Mouse (Mus musculus) cerebellum, postnatal 10 days (tissue): ENCODE results near the gene Shb.
"Not testable (repeated sequence)": the region's sequence is repeated elsewhere in the genome, so short reads cannot be mapped to it uniquely, and the experiment has no call there.

ENCODE experiments used
- DNase-seq, 2 experiments: peaks; one replicate each; pipeline ENCODE4 v3.0.0; 2021; ENCODE audit warnings: mixed read lengths in 2 of 2

Gene Shb

DNA sequence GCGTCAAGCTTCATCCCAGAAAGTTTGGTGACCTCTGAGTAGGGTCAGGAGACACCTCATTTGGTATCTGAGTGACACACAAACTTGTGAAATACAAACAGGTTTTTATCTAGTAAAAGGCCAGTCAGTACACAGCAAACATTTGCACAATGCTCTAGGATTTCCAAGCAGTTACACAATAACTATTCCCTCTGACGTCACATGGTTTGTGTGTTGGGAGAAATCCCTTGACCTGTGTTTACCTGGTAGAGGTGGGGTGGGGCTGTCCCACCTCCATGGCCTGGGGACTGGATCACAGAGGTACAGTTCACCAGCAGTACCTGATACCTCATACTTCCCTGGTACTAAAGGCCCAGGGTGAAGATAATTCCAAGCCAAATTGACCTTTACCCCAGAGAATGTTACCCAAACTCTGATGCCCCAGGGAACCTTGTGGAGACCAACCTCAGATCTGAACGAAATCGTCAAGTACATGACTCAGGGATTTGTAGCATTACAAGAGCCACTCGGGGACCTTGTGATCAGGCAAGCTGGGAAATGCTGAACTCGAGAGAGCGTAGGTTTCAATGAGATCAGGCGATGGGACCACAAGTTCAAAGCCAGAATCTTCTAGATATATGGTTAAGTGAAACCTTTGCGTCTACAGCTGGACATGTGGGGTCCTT is 118.5 kb downstream of the Shb start:
- no peak for DNase-seq

DNA sequence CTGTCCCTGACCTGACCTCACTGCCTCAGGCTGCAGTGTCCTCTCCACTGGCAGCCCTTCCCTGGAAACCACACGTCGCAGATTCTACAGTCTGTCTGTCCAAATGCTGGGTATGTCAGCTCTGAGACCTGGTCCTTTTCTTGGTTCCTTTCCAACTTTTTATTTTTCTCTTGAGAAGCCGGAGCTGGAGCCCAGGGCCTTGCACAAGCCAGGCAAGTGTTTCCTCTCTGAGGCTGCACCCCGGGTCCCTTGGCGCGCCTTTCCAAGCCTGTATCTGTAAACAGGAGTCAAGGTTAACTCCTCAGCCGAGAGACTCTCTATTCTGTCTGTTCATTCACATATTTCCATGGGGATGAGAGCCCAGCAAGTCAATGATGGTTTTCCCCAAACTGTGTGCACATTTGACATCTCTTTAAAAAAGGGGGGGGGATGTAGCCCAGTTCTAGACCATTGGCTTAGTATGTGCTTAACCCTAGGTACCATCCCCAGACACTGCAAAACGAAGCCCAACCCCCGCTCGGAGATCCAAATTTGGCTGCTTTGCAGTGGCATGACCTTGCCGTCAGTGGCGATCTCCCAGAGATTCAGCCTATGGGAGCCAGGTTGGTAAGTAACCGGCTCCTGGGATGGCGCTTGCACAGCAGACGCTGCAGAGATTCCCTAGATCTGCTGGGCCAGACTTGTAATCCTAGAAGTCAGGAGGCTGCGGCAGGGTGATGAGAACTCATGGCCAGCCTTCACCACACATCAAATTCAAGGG is 119.7 kb downstream of the Shb start:
- DNase-seq: peak in 1 of 2 experiments; percentile 18

DNA sequence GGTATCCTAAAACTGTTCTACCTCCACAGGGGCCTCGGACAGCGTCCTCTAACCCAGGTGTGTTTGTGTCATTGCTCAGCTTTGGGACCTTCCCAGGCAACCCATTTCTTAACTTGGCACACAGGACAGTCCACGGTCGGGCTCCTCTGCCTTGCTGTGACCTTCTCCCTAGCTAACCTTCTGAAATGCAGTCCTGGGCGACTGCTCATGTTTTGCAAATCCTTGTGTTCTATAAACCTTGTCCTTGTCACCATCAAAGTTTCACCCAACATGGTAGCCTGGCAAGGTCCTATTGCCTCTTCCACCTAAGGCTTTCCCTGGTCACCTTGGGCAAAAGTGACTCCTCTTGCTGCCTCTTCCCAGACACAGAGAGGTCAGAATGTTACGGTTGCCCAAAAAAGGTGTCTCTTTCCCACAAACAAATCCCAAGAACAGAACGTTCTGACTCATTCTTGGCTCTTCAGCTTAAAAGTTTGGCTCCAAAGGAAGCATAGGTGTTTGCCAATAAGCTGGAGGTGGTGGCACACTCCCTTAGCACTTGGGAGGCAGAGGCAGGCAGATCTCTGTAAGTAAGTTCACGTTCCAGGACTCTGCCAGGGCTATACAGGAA is 121.0 kb downstream of the Shb start:
- no peak for DNase-seq

DNA sequence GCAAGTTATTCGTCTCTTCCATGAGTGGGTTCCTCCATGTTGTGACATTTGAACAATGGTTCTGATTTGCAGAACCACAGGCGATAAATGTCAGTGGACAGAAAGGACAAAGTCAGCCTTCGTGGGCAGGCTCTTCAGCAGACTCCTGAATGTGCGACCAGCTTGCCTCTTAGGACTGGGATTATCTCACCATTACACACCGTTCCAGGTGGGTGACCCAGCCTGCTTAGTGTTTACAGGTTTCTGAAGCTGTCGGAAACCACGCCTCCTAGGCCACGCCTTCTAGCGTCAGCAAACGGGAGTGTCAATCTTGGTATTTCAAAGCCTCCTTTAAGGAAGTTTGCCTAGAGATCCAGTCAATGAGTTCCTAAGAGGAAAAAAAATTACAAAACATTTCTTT is 123.0 kb downstream of the Shb start:
- DNase-seq: peak; percentile 68 to 71

DNA sequence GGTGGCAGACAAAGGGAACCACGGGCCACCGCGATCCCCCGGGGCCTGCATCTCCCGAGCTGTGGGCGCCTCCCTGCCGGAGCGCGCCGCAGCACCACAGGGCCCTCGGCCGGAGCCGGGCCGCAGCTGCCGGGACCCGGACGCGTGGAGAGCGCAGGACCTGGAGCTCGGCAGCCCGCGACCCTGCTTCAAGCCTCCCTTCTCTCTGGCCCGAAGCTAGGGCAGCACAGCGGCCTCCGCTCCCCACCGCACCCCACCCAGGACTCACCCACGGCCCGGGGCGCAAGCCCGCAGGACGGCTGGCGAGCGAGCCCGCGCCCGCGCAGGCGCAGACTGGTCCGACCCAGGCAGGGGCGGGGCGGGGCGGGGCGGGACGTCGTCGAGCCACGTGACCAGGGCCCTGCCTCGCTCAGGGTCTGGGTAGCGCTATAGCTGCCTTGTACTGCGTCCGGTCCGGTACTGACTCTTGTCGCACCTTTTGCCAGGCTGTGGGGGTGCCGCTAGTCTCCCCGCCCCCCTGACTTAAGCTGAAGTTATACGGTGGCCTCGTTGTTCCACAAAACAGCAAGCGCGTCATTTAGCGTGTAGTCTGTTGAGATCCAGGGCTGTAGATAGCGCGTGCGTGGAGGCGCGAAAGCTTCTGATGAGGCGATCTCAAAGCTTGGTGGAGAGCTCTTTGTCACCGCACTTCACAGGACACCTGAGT is 123.7 kb downstream of the Shb start, which contains the start of gene Slc25a51:
TSS of gene Slc25a51 (minus strand) at position 340 of the 706 bp plus-strand sequence.
- peak; percentile 89 to 92 for DNase-seq

DNA sequence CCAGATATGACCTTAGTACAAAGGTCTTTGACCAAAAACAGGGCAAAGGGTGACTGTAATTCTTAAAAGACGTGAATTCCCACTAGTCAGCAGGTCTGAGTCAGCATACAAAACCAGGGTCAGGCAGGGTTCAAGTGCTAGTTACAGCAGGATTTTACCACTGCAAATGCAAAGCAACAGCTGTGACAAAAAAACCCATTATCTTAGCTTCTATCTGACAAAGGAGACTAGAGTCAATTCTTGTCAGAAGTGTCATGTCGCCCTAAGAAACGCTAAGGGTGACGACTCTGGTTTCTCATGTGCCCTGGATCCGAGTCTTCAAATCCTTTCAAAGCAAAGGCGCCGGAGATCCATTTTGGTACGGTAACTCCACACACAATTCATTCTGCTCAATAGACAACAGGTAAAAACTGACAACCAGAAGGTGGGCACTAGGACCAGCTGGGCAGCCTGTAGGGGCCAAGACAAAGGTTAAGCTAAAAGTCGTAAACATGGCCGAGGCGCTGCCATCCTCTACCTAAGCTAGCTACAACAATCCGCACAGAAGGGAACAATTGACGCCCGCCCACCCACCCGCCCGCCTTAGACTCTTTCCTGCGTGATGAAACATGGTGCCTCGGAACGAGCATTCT is 124.5 kb downstream of the Shb start:
- no peak for DNase-seq

DNA sequence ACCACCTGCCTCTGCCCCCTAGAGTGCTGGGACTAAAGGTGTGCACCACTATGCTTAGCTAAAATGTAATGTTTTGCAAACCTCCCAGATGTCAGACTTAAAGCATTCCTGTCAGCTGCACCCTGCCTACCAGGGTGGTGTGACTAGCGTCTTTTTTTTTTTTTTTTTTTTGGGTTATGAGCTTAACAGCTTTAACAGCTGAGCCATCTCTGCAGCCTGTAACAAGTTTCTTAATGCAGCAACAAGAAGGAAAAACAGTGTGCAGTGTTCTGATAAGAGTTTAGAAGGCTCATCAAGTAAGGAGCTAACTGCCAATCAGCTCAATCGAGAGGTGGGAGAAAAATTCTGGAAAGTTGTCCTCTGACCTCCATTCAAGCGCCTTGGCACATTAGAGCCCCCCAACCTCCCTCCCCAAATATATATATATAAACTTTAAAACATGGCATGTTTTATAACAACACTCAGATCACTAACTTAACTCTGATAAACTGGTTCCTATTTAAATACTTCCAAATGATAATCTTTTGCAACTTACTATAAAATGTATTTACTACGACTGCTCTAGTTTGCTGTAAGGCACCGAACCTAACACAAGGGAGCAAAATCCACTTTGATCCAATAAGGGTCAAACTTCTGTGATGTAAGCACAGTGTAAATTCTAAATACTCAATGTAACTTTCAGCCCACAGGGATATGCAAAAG is 125.1 kb downstream of the Shb start:
- DNase-seq: no peak

DNA sequence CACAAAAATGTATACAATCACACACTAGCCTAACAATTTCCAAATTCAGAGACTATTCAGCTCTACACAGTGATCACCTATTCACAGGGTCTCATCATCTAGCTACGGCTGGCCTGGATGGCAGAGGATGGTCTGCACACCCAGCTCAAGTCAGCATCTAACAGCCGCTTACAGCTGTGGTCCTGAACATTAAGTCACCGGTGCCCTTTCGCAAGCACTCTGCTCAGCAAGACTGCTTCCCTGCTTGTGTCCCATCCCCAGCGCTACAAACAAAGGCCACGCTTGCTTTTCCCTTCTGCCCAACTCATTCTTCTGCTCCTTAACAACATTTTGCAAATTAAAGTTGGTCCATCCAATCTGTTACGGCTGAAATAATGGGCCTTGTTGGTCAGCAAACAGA is 125.9 kb downstream of the Shb start:
- DNase-seq: no peak

DNA sequence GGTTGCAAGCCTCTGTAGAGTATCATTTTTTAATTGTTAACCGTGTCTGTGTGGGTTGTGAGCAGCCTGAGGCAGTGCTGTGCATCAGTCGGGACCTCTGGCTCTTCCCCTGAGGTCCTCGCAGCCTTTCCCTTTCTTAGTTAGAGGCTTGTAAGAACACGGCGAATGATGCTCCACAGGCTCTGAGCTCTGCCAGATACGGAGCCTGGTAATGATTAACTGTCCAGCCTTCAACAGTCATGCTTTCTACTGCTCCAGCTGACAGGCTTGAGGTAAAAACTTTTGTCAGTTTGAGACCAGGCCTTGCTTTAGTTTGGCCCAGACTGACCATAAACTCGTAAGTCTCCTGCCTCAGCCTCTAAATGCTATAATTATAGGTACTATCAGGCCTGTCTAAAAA is 127.0 kb downstream of the Shb start:
- no peak for DNase-seq

DNA sequence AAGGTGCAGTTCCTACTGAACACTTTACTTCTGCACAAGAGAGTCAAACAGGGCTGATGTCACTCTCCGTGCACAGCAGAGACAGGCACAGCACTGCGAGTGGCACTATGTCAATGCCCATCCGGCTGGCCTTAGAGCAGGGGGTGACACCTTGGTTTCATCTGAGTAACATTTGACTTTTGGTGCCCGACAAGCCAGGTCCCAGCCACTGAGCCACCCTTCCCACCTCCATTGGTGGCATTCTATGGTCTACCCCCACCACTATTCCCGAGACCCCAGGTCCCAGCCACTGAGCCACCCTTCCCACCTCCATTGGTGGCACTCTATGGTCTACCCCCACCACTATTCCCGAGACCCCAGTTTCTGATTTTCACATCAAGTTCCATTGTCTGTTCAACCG is 128.2 kb downstream of the Shb start:
- DNase-seq: no peak

DNA sequence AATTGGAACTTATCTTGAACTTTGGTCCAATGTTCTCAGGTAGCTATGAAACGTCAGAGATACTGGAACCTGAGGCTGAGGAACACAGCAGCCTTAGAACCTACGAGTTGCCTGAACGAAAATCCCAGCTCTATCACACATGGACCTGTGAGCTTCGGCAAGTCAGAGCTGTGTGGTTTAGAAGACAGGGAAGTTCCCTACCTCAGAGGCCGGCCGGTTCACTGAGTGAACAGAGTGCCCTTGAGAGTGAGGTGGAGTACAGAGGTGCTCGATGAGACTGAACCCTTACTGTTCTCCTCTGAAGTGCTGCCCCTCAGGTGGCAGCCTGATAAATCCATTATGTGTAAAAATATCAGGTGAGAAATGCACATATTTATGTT is 128.8 kb downstream of the Shb start:
- DNase-seq: no peak

DNA sequence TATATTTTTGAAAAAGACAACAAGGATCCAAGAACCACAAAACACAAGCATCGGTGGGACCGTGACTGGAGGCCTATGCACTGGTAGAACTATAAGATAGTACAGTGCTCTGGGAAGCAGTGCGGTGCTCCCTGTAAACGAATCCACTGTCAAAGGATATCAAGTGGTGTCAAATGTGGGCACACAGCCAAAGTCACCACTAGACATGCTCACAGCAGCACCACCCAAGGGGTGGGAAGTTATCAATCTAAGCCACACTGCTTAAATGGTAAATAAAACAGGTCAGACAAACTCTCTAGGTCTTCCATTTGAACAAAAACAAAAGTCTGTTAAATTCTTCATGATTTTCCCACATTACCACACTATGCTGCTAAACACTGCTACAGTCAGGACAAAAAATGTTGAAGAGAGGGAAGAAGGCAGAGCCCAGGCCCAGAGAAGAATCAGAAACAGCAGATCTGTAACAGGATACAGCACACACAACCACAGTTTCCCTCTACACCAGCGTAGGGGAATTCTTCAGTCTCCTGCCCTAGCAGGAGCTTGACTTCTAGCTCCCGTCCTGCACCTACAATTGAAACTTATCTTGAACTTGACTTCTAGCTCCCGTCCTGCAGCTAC is 129.3 kb downstream of the Shb start:
- no peak for DNase-seq

DNA sequence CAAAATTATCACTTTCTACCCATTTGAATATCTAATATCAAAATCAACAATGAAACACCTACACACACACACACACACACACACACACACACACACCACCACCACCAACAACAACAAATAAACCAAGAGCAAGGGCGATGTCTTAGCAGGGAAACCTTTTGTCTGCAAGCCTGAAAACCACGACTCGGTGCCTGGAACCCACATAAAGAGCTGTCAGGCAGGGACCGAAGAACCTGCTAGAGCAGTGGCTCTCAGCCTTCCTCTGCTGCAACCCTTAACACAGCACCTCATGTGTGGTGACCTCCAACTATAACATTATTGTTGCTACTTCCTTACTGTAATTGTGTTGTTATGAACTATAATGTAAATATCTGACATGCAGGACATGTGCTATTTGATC is 130.0 kb downstream of the Shb start:
- DNase-seq: no peak

DNA sequence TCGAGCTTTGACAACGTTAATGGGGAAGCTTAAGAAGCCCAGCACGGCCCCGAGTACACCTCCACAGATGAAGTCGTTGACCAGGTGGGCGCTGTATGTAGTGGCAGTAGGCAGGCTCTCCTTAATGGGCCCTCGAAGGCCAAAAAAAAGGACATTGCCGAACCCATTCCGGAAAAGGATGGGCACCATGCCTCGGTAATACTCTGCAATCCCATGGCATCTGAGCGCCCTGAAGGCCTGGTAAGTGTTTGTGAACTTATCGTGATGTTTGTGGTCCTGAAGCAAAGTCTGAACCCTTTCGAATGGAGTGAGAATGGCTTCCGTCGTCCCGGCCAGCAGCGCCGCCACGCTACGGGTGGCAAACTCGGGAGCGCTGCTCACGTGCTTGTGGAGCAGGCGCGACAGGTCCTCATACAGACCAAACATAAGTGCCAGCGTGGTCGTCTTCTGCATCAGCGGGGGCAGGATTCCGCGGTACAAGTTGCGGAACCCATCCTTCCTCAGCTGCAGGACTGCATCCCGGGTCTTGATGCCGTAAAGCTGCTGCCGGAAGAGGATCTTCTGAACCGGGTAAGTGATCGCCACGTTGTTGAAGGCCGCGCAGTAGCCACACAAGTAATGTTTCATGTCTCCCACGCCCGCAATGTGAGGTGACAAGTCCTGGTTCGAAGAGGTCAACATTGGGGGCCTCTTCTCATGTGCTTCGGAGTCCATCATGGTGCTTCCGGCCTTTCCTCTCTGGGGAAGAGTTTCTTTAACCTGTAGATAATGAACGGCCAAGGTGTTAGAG is 132.7 kb downstream of the Shb start:
- DNase-seq: no peak

DNA sequence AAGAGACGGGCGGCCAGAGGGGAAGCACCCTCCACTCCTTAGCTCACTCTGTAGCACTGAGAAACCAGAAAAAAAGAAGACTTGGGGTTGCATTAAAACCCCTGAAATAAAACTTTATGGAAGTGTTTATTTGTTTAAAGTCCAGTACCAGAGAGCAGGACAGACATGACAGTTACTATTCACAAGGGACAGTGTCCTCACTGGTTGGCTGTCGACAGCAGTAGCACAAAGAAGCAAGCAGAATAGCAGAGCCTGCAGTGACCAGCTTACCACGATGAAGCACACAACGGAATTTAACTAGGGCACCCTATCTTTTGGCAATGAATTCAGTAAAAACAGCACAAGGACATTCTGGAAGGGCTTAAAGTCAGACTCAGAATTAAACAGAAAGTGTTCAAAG is 134.0 kb downstream of the Shb start:
- not testable (repeated sequence) for DNase-seq

DNA sequence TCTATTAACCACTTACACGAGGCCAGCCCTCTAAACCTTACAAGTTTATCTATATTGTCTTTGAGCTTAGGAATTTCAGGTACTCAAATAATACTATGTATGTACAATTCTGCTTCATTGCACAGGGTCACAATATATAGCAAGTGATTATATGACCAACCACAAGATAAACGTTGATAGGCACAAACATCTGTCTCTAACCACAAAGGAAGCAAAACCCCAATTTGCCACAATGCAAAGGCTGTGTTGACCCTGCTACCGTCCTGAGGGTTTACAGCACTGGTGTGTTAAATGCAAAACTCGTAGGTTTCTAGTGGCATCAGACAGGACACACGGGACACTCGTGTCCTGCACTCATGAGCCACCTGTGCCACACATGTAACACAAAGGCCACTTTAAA is 136.1 kb downstream of the Shb start:
- not testable (repeated sequence) for DNase-seq

DNA sequence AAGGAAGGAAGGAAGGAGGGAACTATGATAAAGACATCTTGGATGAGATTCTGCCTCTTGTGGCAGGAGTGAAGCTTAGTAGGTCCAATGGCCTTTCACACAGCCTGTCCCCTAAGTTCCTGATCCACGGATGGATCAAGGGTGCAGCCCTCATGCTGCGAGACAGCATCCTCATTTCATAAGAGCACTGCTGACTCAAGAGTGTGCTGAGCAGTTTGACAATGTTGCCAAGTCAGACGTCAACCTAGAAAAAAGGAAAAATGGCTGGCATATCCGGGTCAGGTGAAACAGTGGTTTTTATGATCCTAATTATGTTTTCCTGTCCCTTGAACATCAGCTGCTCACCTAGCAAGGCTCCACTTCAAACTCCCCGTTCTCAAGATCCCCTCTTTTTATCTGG is 138.6 kb downstream of the Shb start:
- no peak for DNase-seq

DNA sequence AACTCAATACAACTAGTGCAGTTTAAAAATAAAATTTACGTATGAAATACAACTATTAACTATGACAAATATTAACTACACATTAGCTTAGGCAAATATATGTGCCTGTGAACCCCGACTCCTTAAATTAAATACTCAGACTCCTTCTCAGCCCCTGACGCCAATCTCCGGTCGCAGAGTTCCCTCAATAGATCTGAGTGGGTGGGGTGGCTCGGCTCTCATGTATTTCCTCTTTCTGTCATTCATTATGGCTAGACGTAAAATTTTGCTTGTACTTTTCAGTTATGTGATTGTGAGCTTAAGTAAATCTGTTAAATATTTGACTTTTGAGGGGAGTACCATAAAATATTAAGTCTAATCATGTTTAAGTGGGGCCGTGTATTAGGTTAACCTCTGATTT is 139.3 kb downstream of the Shb start:
- no peak for DNase-seq

DNA sequence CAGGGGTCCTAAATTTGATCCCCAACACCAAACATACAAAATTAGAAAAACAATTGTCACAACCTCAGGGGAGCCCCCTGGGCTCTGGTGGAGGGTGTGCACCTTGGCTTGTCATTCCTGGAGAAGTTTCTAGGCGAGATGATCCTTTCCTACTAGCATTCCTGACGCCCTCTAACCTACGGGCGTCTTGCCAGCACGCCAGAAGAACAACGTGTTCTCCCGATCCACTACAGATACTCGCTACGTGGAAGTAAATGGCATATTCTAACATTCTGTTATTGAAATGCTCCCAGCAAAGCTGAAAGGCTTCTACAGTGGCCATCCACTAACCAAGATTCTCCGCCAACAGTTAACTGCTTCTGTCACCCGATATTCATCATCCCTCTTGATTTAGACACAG is 139.7 kb downstream of the Shb start:
- no peak for DNase-seq

DNA sequence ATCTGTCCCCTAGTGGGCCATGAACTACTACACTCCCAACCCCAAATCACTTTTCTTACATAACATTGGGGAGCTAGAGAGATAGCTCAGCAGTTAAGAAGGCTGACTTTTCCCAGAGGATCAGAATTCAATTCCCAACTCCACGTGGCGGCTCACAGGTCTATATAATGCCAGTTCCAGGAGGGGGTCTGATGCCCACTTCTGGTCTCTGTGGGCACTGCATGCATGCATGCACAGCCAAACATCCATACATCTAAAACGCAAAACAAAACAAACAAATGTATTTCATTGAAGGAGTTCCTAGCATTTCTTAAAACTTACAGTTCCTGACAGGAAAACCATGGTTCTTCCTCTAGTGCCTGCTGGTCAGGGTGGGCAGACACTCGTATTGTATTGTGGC is 140.2 kb downstream of the Shb start:
- DNase-seq: no peak

DNA sequence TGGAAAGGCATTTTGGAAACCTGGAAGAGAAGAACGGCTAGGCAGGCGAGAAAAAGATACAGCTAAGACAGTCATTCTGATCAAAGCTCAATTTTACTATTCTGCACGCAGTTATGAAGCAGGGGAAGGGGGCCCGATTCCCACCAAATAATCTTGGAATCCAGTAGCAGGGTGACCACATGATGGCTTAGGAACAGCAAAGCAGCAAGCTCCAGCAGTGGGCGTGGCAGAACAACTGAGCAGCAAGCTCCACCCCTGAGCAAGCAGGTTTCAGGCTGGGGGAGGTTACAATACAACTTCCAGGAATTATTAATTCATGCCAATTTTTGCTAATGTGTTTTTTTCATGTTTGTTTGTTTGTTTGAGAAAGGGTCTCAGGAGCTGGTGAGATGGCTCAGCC is 145.0 kb downstream of the Shb start:
- not testable (repeated sequence) for DNase-seq
